Mouse (Mus musculus) gastrocnemius, postnatal 14 days (tissue): ENCODE measurements at regions not wholly inside any gene's neighbourhood (a gene's known extent, or its start where the extent isn't known, plus 50 kb on each side); places are given as distances from the start of the nearest gene placed in this dataset.

Experiments
- DNase-seq: peaks from one replicate; pipeline ENCODE4 v3.0.0; 2021; ENCODE audit warnings: mixed read lengths
- intact Hi-C: fragments of 180-260 bp; cut with DNase I; formaldehyde crosslinking; loops from one replicate; pipeline ENCODE4 v1.15.1; 2025; ENCODE audit warnings: low total_unique reads

DNA sequence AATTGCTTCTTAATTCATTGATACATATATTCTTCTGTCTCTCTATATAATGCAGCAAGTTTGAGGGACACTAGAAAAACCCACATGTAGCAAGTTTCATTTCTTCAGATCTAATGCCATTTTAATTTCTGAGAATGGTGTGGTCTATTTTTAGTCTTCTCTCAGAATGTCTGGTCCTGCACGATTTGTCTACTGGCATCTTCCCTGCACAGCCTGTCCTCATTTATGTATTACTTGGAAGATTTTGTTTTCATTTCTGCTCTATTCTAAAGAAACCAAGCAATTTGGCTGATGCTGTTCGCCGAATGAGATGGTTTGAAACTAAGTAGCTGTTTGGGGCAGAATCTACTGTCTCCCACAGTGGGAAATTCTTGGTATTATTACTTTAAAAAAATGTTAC is 382.3 kb upstream of the N6amt1 start:
- no peak for DNase-seq
- intact Hi-C loops, result no loop called here

DNA sequence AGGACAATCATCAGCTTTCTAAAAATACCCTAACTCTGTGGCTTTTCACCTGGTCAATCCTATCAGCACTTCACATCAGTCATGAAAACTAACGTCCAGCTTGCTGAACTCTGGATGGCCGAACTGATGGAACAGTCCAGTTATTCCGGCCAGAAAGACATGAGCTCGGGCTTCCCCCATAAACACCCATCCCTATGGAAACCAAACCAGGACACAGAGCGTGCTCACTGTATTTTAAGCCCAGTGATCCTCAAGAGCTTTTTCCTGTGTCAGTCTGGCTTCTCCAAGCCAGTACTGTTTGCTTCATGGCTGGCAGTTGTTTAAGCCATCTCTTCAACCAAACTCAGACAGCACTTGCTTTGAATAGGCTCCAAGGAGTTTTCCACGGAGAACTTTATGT is 404.3 kb upstream of the N6amt1 start:
- intact Hi-C loops, result no loop called here
- DNase-seq, result peak; percentile 4

DNA sequence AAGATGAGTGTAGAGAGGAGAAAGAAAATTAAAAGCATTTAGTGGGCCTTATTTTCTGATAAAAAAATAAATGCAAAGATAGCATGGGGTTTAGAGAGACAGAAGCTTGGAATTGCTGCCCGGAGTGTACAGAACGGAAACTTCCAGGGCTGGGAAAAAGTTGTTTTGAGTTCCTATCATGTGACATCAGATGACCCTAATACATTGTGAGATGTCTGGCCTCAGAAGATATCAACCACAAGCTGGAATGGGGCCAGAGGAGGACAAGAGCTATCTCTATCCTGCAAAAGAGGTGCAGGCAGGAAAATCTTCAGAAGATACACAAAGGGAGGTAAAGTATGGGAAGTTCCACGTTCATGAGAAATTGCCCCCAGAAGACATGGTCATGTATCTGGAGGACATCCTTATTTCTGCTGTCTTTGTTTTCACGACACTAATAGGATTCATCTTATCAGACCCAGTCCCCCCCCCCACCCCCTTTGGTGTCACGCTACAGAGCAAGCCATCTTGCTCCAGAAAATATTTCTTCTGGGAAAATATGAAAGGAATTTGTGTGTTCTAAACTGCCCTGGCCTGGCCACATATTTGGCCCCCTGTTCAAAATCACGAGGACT is 408.3 kb upstream of the N6amt1 start:
- intact Hi-C loops, result no loop called here
- DNase-seq, result no peak

DNA sequence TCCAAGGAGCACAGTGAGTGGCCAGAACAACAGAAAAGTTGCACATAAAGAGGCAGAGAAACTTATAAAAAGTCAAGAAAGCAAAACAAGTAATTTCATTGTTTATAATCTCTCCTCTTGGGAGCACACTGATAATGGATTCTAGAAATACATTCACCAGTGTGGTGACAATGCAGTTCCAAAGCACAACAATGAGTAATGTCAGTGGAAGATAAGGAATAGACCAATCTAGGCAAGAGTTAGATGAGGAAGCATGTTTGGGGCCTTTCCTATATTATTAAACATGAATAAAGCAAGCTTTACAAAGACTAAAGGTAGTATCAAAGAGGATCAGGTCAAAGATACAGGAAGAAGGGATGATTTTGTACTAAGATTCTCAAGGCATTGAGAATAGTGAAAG is 408.9 kb upstream of the N6amt1 start:
- intact Hi-C loops, result no loop called here
- DNase-seq, result no peak

DNA sequence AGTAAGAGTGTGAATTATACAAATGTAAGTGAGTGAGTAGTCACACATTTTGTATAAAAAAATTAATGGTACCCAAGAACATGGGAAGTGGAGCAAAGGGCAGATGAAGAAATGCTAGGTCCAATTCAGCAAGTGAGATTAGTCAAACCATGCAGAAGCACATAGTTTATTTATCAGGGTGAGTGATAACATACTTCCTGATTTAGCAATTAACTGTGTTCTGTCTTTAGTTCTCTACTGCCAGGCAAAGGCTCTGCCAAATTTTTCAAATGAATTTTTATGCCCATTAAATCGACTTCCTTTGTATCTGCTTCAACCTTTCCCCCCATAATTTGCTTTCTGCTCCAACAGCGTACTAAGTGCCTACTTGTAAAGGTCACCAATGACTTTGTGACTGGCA is 419.0 kb upstream of the N6amt1 start:
- DNase-seq, result no peak
- intact Hi-C loops, result no loop called here

DNA sequence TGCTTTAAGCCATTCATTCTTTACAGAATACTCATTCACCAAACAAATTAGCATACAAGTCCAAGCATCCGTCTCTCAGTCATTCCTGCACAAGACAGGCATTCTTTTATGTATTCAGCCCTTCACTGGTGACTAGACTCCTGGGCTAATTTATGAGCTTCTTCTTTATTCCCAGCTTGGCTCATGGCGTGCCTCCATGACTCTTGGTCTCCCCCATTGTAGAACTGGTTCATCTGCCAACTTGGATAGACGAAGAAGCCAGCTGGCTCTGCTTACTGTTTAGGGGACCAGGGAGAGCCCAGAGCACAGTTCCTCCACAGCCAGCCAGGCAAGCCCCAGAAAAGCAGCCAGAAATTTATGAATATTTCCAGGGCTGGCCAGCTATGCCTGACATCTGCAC is 421.2 kb upstream of the N6amt1 start:
- intact Hi-C loops, result no loop called here
- DNase-seq, result peak; percentile 77

DNA sequence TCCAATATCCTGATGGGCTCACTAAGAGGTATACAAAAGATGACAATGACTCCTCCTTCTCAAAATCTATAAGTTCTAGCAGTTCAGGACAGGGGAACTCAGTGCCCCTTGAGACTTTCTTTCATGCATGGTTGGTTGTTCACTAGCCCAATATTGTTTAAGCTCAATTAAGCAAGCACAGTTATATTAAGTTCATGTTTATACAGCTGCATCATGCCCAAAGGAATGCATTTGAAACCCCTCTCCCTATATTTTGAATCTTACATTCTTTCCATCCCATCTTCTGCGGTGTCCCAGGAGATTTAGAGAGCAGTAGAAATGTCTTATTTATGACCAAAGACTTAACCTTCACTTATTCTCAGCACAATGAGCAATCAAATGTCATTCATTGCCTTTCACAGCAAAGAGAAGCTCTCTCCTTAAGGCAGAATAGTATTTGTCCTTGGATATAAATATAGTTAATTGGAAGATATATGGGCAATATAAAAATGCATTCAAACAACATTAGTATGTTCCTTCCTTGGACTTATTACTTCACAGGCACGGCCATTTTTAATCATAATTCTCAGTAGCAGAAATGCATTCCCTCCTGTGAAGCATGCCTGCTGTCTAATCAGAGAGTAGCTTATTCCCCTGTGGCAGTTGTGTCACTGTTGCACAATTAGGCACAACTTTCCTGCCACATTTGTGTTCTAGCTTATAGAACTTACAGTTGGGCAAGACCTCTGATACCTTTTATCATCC is 455.8 kb upstream of the N6amt1 start:
- DNase-seq, result no peak
- intact Hi-C loops, result no loop called here

DNA sequence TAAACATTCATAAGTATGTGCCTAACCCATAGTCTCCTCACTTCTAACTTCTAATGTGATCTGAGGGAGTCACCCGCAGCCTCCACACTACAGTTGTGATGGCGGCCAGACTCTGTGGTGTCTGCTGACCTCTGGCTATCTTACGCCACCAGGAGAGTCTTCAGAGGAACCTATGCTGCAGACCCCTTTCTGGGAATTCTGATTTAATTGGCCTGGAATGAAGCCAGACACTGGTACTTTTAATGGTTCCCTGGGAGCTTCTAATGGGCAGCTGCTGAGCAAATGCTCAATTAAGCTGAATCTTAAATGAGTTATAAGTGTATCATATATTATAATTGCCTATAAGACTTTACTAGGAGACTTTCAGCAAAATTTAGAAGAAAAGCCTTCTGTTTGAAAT is 459.0 kb upstream of the N6amt1 start:
- intact Hi-C loops, result no loop called here
- no peak for DNase-seq

DNA sequence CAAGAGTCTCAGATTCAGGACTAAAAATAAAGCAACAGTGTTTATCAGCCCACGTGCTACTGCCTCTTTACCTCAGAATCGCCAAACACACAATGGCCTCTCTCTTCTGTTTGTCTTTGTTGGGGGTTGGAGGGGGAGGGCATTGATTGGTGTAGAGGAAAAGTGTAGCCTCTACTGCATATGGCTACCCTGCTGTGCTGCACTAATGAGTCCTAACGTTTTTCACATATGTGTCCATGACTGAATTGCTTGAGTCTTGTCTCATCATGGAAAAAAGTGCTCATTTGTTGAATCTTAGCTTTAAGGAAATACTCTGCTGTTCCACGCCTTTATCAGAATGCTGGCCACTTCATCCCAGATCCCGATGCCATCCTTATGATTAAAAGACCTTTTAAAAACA is 459.7 kb upstream of the N6amt1 start:
- intact Hi-C loops, result no loop called here
- DNase-seq, result no peak

DNA sequence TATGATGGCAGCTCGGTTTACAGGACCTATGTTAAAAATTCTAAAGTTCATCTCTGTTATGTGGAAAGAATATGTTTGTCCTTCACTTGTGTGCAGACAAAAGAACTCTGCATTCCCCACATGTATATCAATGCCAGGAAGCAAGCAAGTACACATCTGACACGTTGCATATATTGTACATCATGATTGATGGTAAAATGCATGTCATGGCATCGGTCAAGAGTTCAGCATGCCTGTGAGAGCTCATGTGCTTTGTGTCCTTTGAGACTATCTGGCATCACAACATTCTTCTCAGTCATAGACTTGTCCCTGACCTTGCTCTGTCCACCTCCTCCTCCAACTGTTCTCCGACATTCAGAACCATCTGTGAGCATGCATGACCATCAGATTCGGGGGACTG is 465.6 kb upstream of the N6amt1 start:
- intact Hi-C loops, result loop anchor here (10.0 kb wide), 2 partner anchors 244 to 356 kb away; no protein-coding TSS in a partner anchor
- no peak for DNase-seq

DNA sequence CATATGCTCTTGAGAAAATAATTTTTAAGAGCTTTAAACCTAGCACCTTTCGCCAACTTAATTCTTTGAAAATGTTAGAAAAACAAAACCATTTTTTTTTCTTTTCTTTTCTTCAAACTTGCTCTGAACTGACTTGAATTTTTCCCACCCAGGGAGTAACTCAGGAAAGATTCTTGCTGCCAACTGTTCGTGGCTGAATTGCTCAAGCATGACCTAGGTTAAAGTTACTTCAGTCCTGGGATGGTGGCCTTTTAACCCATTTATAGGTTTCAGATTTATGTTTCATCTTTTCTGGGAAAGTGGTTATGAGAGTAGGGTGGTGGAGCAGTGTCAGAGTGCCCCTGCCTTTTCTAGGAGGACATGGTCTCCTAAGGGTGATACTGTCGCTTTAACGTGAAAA is 466.4 kb upstream of the N6amt1 start:
- intact Hi-C loops, result loop anchor here (10.0 kb wide), 2 partner anchors 243 to 357 kb away; no protein-coding TSS in a partner anchor

DNA sequence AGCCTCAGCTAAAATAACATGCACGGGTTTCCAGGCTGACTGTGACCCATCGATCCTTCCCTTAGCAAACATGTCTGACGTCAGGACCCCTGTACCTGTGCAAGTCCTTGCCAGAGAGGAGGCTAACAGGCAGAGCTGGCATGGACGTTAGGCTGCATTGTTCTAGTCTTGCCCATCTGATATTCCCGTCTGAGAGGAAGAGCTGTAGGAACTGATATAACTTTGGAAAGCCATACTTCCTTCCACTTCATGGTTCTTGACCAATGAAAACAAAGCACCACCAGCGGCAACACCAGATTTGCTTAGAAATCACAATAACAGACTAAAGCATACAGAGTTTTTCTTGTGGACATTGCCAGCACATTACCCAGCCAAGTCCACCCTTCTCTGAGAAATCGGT is 470.1 kb upstream of the N6amt1 start:
- intact Hi-C loops, result loop anchor here (5.0 to 10.0 kb wide), 3 partner anchors 239 to 1077 kb away; no protein-coding TSS in a partner anchor
- DNase-seq, result no peak

More for the DNA sequence above, 466.4 kb upstream of the N6amt1 start:
- DNase-seq, result no peak

DNA sequence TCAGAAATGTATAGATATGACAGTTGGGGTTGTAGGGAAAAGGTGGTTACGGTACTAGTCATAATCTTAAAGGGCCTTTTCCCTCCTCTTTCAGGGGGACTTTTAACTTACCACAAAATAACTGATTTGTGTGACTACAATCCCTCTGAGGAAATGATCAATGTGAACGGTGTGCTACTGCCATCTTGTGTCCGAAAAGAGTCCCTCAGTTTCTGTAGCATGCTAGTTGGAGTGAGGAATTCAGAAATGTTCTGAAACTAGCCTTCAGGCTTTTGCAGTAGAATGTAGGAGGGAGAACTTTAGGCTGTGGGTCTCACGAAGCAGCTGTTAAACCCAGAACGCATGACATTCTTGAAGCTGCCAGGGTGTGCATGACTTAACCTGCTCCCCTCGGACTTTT is 471.5 kb upstream of the N6amt1 start:
- intact Hi-C loops, result loop anchor here (5.0 to 10.0 kb wide), 3 partner anchors 238 to 1075 kb away; no protein-coding TSS in a partner anchor
- peak; percentile 35 for DNase-seq

DNA sequence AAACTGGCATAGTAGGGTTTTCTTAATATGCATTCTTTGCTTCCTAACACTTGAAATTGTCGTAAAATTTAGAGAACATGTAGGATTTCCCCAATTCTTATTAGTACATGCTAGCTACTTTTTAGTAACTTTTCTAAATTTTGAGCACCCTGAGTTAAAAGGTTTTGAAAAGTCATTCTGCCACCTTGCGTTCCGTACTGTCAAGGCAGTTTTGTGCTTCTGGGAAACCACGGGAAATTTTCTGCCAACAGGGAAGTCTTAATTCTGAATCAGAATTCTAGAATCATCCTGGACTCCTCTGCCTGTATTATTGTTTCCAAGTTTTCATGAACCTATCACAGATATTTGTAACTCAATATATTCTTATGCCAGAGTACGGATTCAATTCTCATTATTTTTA is 472.4 kb upstream of the N6amt1 start:
- peak; percentile 10 for DNase-seq
- intact Hi-C loops, result loop anchor here (5.0 to 10.0 kb wide), 3 partner anchors 237 to 1074 kb away; no protein-coding TSS in a partner anchor

DNA sequence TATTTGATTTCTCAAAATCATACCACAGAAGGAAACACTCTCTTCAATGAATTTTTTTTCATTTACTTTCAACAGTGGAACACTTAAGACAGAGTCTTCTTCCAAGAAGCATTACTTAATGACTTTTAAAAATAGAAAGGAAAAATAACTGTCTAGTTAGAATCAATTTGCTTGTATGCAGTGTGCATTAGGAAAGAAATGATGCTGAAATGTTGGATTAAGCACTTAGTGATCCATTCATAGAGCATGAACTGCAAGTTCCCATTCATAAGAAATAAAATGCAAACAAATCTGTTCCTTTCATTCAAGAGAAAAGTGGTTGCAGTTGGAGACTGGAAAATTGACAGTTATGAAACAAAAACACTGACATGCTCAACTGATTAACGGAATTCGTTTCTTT is 493.2 kb upstream of the N6amt1 start:
- intact Hi-C loops, result no loop called here
- DNase-seq, result no peak

DNA sequence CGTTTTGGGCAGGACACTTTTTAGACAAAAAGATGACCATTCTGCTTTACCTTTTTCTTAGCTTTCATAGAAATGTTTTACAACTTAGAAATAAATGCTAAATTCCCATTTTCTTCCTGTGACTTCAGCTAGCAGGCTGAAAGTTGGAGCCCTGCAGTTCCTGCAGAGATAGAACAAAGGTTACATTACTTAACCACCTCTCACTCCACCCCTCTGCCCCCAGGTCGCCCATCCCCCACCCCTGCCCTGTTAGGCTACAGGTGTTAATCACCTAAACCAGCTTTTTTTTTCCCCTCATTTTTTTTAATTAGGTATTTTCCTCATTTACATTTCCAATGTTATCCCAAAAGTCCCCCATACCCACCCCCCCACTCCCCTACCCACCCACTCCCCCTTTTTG is 498.1 kb upstream of the N6amt1 start:
- DNase-seq, result no peak
- intact Hi-C loops, result no loop called here

DNA sequence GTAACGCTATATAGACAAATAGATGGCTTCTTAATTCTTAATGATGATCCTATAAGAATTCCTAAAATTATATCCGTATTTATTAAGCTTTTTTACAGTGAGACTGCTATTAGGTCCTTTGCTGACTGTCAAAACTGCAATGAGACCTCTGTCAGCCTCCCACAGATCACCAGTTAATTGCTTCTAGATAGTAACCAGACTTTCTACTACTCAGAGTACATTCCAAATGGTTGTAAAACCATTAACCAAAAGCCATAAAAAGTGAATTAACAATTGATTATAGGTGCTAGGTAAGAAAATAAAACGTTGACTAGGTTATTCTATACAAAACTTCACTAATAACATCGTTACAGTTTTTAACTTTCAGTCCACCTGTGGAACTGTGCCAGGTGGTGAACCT is 498.7 kb upstream of the N6amt1 start:
- intact Hi-C loops, result no loop called here
- no peak for DNase-seq

DNA sequence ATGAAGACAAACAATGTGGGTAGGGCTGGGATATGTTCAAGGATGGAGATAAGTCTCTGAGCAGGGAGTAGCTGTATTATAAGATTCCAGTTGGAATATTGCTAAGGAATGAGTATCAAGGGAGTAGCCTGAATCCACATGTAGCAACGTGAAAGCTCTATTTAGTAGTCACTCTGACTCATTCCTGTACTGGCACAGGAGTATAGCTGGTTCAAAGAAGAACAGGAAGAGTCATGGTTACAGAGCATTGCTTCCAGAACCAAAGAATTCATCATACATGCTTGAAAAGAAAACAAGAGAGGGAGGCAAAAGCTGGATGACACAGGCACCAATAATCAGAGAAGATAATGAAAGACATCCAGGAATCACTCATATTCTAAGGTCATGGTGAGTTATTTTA is 500.6 kb upstream of the N6amt1 start:
- intact Hi-C loops, result no loop called here

DNA sequence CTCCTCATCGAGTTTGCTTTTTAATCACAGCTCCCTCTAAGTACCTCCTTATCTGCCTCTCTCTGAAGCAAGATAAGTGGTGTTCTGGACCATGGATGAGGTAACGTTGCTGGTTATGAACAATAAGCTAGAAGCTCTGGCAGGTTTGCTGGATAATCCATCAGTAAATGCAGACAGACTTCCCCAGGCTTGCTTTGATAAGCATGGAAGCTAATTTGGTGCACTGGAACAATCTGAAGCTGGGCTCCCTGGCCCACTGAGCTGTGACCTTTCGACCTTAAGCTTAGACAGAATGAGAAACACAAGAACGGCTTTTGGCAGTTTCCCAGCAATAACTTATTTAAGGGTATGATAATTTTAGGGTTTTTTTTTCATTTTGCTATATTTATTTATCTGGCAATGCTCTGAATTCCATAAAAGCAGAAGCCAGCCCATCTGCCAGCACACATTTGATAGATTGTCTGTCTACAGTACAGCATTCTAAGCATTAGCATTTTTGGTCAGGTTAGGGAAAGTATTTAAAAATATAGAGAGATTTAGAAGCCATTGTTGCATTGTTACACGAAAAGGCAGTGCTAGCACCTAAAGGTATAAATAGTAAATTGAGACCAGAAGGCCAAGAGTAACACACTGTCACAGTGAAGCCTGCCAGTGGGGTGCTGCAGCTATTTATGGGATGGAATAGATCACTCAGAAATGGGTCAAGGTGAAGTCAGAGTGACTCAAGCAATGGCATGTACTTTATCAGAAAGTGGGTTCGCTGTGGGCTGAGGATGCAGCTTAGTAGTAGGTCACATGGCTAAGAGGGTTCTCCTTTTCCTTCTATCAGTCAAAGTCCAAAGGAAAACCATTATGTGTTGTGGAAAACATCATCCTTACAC is 515.3 kb upstream of the N6amt1 start:
- intact Hi-C loops, result no loop called here
- no peak for DNase-seq

More for the DNA sequence above, 500.6 kb upstream of the N6amt1 start:
- no peak for DNase-seq

DNA sequence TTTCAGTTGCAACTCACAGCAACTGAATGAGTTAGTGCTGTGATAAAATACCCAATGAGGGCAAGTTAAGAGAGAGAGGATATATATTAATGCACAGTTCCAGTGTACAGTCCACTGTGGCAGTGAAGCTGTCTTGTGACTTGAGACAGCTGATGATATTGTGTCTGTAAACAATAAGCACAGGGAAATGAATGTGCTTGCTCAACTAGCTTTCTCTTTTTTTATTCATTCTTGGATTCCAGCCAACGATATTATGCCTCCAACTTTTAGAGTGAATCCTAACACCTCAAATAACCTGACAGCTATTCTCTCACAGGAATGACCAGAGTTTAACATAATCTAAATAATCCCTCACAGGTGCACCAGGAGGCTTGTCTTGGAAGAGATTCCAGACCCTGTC is 526.3 kb upstream of the N6amt1 start:
- no peak for DNase-seq
- intact Hi-C loops, result no loop called here
